Mouse (Mus musculus) urinary bladder, adult 2 months (tissue): Measurements from ENCODE around the gene Tssk2. TPM values are rescaled to one million over a fixed set of nuclear protein-coding genes. Genes with fewer than 3 reads are reported as not detected.

Experiments
- DNase-seq: peaks from one replicate; pipeline ENCODE4 v3.0.0; 2022; ENCODE audit warnings: low spot score
- polyA plus RNA-seq: library from polyadenylated mRNA; depleted of rRNA; stranded (reverse); fragments of >200 nt; gene quantifications from 2 replicates; pipeline ENCODE4 v1.2.3, GENCODE M21; 2012

Tssk2 gene
- polyA plus RNA-seq, 1 experiment, result not detected

DNA sequence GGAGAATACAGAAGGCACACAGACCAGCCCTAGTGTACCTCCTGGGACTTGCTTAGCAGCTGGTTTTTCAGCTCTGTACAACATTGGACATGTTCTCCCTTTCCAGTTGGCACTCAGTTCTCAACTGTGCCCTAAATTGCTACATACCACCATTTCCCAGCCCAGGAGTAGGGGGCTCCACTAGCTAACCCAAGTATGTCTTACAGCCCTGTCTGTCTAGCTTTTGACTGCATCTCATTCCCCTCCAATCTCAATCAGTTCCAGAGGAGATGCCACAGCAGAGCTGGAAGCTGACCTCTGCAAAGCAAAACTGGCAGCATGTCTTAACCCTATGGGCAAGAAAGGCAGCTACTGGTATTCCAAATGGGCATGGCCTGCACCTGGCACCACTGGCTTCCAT, 2.3 kb upstream of the Tssk2 start:
- no peak for DNase-seq

DNA sequence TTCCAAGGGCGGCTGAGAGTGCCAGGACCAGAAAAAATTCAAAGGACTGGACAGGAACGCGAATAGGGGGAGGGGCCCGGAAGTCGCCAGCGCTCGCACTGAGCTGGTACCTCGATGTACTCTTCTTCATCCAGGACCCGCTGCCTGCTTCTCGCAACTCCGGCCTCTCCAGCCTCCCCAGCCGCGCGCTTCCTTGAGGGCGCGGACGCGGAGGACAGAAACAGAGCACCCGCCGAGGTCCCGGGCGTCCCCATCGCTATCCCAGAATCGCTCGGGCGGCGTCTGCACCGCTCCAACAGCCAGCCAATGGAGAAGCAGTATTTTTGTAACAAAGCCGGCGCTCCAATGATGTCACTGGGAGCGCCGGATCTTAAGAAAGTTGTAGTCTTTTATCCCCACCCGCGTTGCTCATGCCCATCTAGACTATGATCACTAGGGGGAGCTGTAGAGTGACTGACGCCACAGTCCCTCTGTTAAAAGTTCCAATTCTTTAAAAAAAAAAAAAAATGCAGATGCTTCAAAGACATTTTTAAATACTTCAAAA, 12.7 kb downstream of the Tssk2 start, which contains the start of gene Ess2:
TSS of gene Ess2 (minus strand) at position 297 of the 544 bp plus-strand sequence.
- peak; percentile 76 for DNase-seq

GRCm38 (mm10) chr16:17914307-17915249, 16.1 kb downstream of the Tssk2 start, which contains the start of gene Gsc2:
Gene Gsc2, minus strand, starts transcription at chr16:17915059.
- no peak for DNase-seq

DNA sequence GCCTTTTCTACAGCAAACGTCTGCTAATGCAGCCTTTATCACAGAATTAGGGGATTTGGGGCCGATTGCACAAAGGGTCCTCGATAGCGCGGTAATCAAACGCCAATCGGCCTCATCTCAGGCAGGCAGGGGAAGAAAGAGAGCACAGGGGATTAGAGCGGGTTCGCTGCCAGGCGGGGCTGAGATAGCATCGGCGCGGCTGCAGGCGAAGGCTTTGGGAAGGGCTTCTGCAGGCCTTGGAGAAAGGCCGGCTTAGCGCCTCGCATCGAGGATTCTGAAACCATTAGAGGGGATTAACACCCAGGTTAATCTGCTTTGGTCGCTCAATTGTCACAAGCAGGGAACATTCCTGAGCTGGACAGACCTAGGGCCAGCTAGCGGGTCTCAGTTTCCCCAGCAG, 22.1 kb downstream of the Tssk2 start:
- no peak for DNase-seq

DNA sequence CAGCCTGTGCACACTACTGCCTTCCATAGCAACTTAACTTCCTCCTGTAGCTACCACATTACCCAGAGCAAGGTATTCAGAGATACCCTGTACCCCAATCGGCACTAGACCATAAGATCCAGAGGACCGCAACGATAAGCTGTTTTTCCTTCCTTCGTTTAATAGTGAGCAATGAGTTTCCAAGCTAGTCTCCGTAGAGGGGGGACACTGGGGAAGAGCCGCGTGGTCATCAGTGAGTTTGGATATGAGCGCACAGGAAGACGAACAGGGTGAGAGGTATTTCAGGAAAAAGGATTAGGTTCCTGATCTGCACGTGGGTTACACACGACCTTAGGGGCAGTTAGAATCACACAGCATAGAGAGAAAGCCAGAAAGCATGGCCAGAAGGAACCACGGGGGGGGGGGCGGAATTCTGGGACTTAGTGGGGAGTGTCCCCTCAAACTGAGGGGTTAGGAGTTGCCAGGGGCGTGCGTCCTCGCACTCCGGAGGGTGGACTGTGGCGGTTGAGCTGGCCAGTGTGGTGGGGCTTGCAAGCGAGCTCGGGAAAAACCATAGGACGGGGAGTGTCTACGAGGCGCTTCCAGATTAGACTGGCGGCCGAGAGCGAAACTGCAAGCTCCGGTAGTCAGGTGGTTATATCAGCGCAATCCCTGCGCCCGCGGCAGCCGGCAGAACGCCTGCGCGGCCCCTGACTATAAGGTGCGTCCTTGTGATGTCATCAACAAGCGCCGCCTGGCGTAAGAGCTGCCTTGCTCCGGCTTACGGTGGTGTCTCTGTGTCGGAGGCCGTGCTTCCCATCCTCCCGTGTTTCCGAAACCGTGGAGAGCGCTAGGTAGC, 23.1 kb downstream of the Tssk2 start:
- DNase-seq, result peak; percentile 85

GRCm38 (mm10) chr16:17922163-17922538, 23.7 kb downstream of the Tssk2 start:
- no peak for DNase-seq

DNA sequence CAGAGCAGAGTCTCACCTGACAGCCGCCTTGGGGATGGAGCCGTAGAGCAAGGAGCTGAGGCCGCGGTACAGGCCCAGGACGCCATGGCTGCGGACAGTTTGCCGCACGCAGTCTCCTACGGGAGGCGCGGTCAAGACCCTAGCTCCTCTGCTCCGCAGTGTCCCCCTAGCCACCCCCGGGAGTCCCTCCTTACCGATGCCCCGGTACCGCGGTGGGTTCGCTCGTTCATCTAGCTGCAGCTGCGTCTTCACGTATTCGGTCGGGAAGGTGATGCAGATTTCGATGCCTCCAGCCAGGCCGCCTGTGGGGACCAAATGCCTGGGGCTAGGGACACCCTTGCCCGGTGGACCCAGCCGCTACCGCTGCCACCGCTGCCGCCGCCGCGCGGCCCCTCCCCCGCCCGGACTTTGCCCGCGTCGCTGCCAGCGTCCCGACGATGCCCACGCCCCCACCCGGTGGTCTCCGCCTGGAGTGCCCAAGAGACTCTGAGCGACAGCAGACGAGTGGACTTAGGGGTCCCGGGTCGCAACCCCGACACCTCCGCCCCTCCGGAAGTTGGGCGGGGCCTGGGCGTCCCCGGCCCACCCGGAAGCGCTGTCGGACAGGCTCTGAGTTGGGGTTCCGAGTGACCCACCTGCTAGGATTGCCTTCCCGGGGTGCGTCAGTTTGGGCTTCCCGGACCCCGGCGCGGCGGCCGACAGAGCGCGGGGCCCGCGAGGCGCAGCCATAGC, 29.1 kb downstream of the Tssk2 start:
- peak; percentile 39 for DNase-seq

GRCm38 (mm10) chr16:17928087-17928580, 29.7 kb downstream of the Tssk2 start, which contains the start of gene Slc25a1:
Gene Slc25a1, minus strand, starts transcription at chr16:17928219.
- DNase-seq, result peak; percentile 76

GRCm38 (mm10) chr16:17928627-17929104, 30.2 kb downstream of the Tssk2 start:
- DNase-seq, result peak; percentile 50

GRCm38 (mm10) chr16:17929211-17929610, 30.8 kb downstream of the Tssk2 start:
- DNase-seq, result no peak

GRCm38 (mm10) chr16:17929631-17930030, 31.2 kb downstream of the Tssk2 start:
- DNase-seq, result no peak

GRCm38 (mm10) chr16:17931906-17932460, 33.5 kb downstream of the Tssk2 start:
- no peak for DNase-seq

DNA sequence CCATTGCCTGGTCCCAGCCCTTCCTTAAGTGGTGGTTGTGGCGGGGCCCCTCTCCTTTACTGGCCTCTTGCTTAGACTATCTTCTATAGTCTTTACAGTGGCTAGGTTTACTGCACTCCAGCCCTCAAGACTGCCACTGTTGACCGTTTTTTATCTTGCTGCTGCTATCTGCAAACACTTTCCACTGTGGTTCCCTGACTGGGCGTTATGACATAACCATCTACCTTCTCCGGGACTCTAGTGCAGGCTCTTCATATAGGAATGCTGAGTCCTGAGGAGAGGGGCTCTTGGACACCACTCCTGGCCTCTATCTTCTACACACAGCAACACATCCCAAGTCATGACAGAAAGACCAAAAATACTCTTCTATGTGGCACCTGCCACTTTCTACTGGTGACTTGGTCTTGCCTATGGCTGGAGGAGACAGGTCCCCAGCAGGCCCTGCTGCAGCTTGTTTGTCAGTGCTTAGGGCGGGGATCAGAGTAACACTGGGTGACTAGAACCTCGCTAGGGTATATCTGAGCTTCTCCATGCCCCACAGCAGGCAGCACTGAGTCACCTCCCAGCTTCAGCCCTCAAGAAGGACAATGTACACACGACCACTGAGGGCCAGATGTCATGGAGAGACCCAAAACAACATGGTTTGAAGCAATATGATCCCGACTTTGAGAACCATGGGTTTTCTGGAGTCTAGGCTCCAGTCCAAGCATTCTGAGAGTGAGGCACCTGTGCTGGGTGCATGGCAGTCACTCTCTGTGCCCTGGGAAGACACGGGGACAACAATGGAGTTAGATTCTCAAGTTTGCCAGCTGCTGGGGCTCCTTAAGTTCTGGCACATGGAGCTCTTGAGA, 35.4 kb downstream of the Tssk2 start:
- DNase-seq, result no peak

GRCm38 (mm10) chr16:17934445-17934910, 36.0 kb downstream of the Tssk2 start:
- no peak for DNase-seq

- no peak for DNase-seq
These were observed 38.3 kb downstream of the Tssk2 start for GRCm38 (mm10) chr16:17936776-17937175.

DNA sequence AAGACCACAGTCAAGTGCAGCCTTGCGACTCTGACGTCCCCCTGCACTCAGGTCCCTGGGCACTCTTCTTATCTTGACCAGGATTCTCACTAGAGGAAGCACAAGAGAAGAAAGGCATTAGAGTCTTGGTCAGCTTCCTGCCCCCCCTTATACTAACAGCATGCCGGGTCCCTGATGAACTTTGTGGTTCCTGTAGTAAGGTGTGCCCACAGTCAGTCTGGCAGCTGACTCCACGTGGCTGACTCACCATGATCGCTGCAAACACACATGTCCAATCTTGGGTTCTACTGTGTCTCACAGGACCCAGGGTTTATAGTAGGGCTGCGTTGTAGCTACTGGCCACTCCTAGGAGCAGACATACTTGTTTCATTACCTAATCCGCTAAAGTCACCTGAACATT, 39.8 kb downstream of the Tssk2 start:
- no peak for DNase-seq

- DNase-seq, result no peak
These were observed 40.4 kb downstream of the Tssk2 start for GRCm38 (mm10) chr16:17938821-17939220.

GRCm38 (mm10) chr16:17939255-17939751, 40.9 kb downstream of the Tssk2 start:
- DNase-seq, result no peak

- DNase-seq, result no peak
These were observed 45.0 kb downstream of the Tssk2 start for GRCm38 (mm10) chr16:17943466-17943865.
